Mouse (Mus musculus) B cell, adult (primary cell): Measurements from ENCODE around the gene Sp8. TPM values are rescaled to one million over a fixed set of nuclear protein-coding genes. Genes with fewer than 3 reads are reported as not detected.

Experiments used
- total RNA-seq: library from RNA; stranded (reverse); gene quantifications from 4 replicates; pipeline ENCODE4 v1.2.4, GENCODE M21; 2023; ENCODE audit not compliant: inconsistent age

Sp8 gene
- not detected in 4 replicates for total RNA-seq

DNA sequence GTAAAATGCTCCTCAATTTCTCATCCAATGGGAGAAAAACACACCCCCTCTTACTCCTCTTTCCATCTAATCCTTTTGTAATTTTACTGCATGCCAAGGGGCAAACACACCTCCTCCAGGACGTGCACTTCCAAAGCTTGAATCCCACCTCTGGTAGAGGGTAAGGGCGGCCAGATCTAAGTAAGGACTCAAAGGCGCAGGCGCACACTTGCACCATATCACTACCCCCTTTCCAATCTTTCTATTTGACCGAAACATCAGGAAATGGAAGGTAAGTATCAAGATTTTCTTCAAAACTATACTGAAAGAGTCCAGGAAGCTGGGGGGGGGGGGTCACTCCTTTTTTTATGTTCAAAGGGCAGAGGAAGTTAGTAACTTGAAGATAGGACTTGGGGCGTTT lies at the start of gene Sp8:
Gene Sp8, plus strand, starts transcription at position 109 of the 400 bp plus-strand sequence.

Other genes with a start within 250 kb of the Sp8 start
- gene Abcb5, start 120.1 kb downstream of the Sp8 start, total RNA-seq = not detected in 4 replicates